Mouse (Mus musculus) embryo, embryonic 11.5 days (tissue): ENCODE measurements around the gene Dnajc6.
A peak's percentile ranks its signal among the peaks of the same experiment; 100 is the strongest.

Experiments
- DNase-seq: peaks from one replicate; pipeline ENCODE4 v3.0.0-alpha.2; 2012; ENCODE audit warnings: low read depth, low spot score

The Dnajc6 gene

GRCm38 (mm10) chr4:101642708-101643107 lies 146.3 kb downstream of the Dnajc6 start:
- DNase-seq, result no peak

GRCm38 (mm10) chr4:101643216-101643615 lies 146.8 kb downstream of the Dnajc6 start:
- DNase-seq, result no peak

GRCm38 (mm10) chr4:101646857-101647195 lies 150.4 kb downstream of the Dnajc6 start:
- no peak for DNase-seq

GRCm38 (mm10) chr4:101647196-101647905 lies 150.9 kb downstream of the Dnajc6 start, which contains the start of gene Leprot:
Leprot (plus strand) TSS chr4:101647718.
- peak; percentile 94 for DNase-seq

GRCm38 (mm10) chr4:101647976-101648642 lies 151.7 kb downstream of the Dnajc6 start:
- no peak for DNase-seq

GRCm38 (mm10) chr4:101648745-101649144 lies 152.3 kb downstream of the Dnajc6 start:
- no peak for DNase-seq

GRCm38 (mm10) chr4:101650961-101651360 lies 154.5 kb downstream of the Dnajc6 start:
- no peak for DNase-seq

GRCm38 (mm10) chr4:101654256-101654655 lies 157.8 kb downstream of the Dnajc6 start:
- DNase-seq, result no peak

GRCm38 (mm10) chr4:101654788-101655414 lies 158.5 kb downstream of the Dnajc6 start:
- DNase-seq, result no peak

GRCm38 (mm10) chr4:101655415-101655790 lies 159.0 kb downstream of the Dnajc6 start:
- DNase-seq, result no peak

GRCm38 (mm10) chr4:101656056-101656455 lies 159.6 kb downstream of the Dnajc6 start:
- no peak for DNase-seq

- DNase-seq, result no peak
These were observed 160.6 kb downstream of the Dnajc6 start for GRCm38 (mm10) chr4:101656956-101657570.

GRCm38 (mm10) chr4:101664160-101664750 lies 167.8 kb downstream of the Dnajc6 start:
- no peak for DNase-seq

- DNase-seq, result no peak
These were observed 168.3 kb downstream of the Dnajc6 start for GRCm38 (mm10) chr4:101664766-101665165.

GRCm38 (mm10) chr4:101669161-101669560 lies 172.7 kb downstream of the Dnajc6 start:
- DNase-seq, result no peak

- DNase-seq, result no peak
These were observed 173.4 kb downstream of the Dnajc6 start for GRCm38 (mm10) chr4:101669811-101670210.

GRCm38 (mm10) chr4:101674790-101675189 lies 178.3 kb downstream of the Dnajc6 start:
- DNase-seq, result no peak

GRCm38 (mm10) chr4:101675726-101676125 lies 179.3 kb downstream of the Dnajc6 start:
- no peak for DNase-seq

- DNase-seq, result no peak
These were observed 186.2 kb downstream of the Dnajc6 start for GRCm38 (mm10) chr4:101682620-101683019.

GRCm38 (mm10) chr4:101683086-101683485 lies 186.6 kb downstream of the Dnajc6 start:
- DNase-seq, result no peak

- no peak for DNase-seq
These were observed 188.4 kb downstream of the Dnajc6 start for GRCm38 (mm10) chr4:101684821-101685220.

GRCm38 (mm10) chr4:101686227-101686810 lies 189.9 kb downstream of the Dnajc6 start:
- no peak for DNase-seq
